Mouse (Mus musculus): ENCODE measurements around the gene Tent5c. TPM values are rescaled to one million over a fixed set of nuclear protein-coding genes. Genes with fewer than 3 reads are reported as not detected.

Tent5c gene
- polyA plus RNA-seq, 2 experiments: 44.1 to 73.8 TPM

GRCm38 (mm10) chr3:100533429-100533828 is 44.3 kb upstream of the Tent5c start:
- peaks cover 16 to 20% of the 10 kb centered on the region in 2 experiments for H3K4me1 ChIP-seq (replicated peaks; ENCODE audit: control insufficient read depth in 2 of 2, insufficient read depth in 2 of 2, low read length in 1 of 2)
- no peaks in the 10 kb centered on the region for H3K36me3 ChIP-seq (replicated peaks; ENCODE audit: control insufficient read depth, insufficient read depth, low read depth)
- TF ChIP-seq EP300 (IDR thresholded peaks at IDR 0.05; ENCODE audit: low read depth) (peak; percentile 59), CTCF (IDR thresholded peaks at IDR 0.05; ENCODE audit: low read depth) (peak; percentile 34)
- ATAC-seq (ENCODE audit: insufficient read depth) (peak; percentile 94), DNase-seq (ENCODE audit: low read depth in 3 of 3, low spot score in 3 of 3) (peak; percentile 41 to 62 (median 48))
- H3K27ac ChIP-seq: peak overlapping the region; percentile 19; the same call in 1 of the 2 replicates
- H3K27me3 ChIP-seq (ENCODE audit: control insufficient read depth, insufficient read depth, low read length): no peaks in the 10 kb centered on the region; the same call in 1 of the 2 replicates
- H3K4me3 ChIP-seq (ENCODE audit: insufficient read depth in 1 of 2, low read depth in 2 of 2, low read length in 2 of 2): no peak overlapping the region
- H3K9me3 ChIP-seq (ENCODE audit: control insufficient read depth, low read length): no peaks in the 10 kb centered on the region
- peak overlapping the region; percentile 25 for H3K4me2 ChIP-seq (ENCODE audit: low read depth)
- peak overlapping the region; percentile 20; the same call in 1 of the 2 replicates for H3K9ac ChIP-seq (replicated peaks)

- no peak overlapping the region for H3K4me3 ChIP-seq (ENCODE audit: insufficient read depth in 1 of 2, low read depth in 2 of 2, low read length in 2 of 2)
- H3K9ac ChIP-seq (replicated peaks): no peak overlapping the region
- no peaks in the 10 kb centered on the region for H3K36me3 ChIP-seq (replicated peaks; ENCODE audit: control insufficient read depth, insufficient read depth, low read depth)
- no peaks in the 10 kb centered on the region for H3K9me3 ChIP-seq (ENCODE audit: control insufficient read depth, low read length)
- TF ChIP-seq CTCF (IDR thresholded peaks at IDR 0.05; ENCODE audit: low read depth): no peak
- no peak for TF ChIP-seq EP300 (IDR thresholded peaks at IDR 0.05; ENCODE audit: low read depth)
- H3K4me2 ChIP-seq (ENCODE audit: low read depth): no peak overlapping the region
- WGBS (ENCODE audit: insufficient replicate concordance): 67% methylated on average over 5 of the region's 5 CpGs
- DNase-seq (ENCODE audit: low read depth in 3 of 3, low spot score in 3 of 3) (no peak), ATAC-seq (ENCODE audit: insufficient read depth) (no peak)
- H3K27me3 ChIP-seq (ENCODE audit: control insufficient read depth, insufficient read depth, low read length): no peaks in the 10 kb centered on the region; the same call in 1 of the 2 replicates
- peaks cover 16 to 20% of the 10 kb centered on the region in 2 experiments for H3K4me1 ChIP-seq (replicated peaks; ENCODE audit: control insufficient read depth in 2 of 2, insufficient read depth in 2 of 2, low read length in 1 of 2)
- H3K27ac ChIP-seq: no peak overlapping the region
Observed at GRCm38 (mm10) chr3:100530919-100531318, 41.8 kb upstream of the Tent5c start.

GRCm38 (mm10) chr3:100530244-100530788 is 41.2 kb upstream of the Tent5c start:
- TF ChIP-seq CTCF (IDR thresholded peaks at IDR 0.05; ENCODE audit: low read depth) (no peak), EP300 (IDR thresholded peaks at IDR 0.05; ENCODE audit: low read depth) (no peak)
- Histone ChIP-seq H3K9me3 (ENCODE audit: control insufficient read depth, low read length) (no peaks in the 10 kb centered on the region), H3K4me1 (replicated peaks; ENCODE audit: control insufficient read depth in 2 of 2, insufficient read depth in 2 of 2, low read length in 1 of 2) (peaks cover 16 to 20% of the 10 kb centered on the region in 2 experiments), H3K4me3 (ENCODE audit: insufficient read depth in 1 of 2, low read depth in 2 of 2, low read length in 2 of 2) (no peak overlapping the region), H3K9ac (replicated peaks) (no peak overlapping the region), H3K4me2 (ENCODE audit: low read depth) (no peak overlapping the region), H3K36me3 (replicated peaks; ENCODE audit: control insufficient read depth, insufficient read depth, low read depth) (no peaks in the 10 kb centered on the region), H3K27ac (no peak overlapping the region), H3K27me3 (ENCODE audit: control insufficient read depth, insufficient read depth, low read length) (no peaks in the 10 kb centered on the region)
- no peak for ATAC-seq (ENCODE audit: insufficient read depth)
- 35% methylated on average over 7 of the region's 7 CpGs for WGBS (ENCODE audit: insufficient replicate concordance)
- no peak for DNase-seq (ENCODE audit: low read depth in 3 of 3, low spot score in 3 of 3)

GRCm38 (mm10) chr3:100522671-100523070 is 33.5 kb upstream of the Tent5c start:
- no peak overlapping the region for H3K4me2 ChIP-seq (ENCODE audit: low read depth)
- ATAC-seq (ENCODE audit: insufficient read depth): no peak
- TF ChIP-seq CTCF (IDR thresholded peaks at IDR 0.05; ENCODE audit: low read depth) (no peak), EP300 (IDR thresholded peaks at IDR 0.05; ENCODE audit: low read depth) (no peak)
- no peak overlapping the region for H3K27ac ChIP-seq
- no peaks in the 10 kb centered on the region for H3K4me1 ChIP-seq (replicated peaks; ENCODE audit: control insufficient read depth in 2 of 2, insufficient read depth in 2 of 2, low read length in 1 of 2)
- WGBS (ENCODE audit: insufficient replicate concordance): 64% methylated on average over 7 of the region's 7 CpGs
- DNase-seq (ENCODE audit: low read depth in 3 of 3, low spot score in 3 of 3): no peak
- no peaks in the 10 kb centered on the region for H3K27me3 ChIP-seq (ENCODE audit: control insufficient read depth, insufficient read depth, low read length)
- no peaks in the 10 kb centered on the region for H3K9me3 ChIP-seq (ENCODE audit: control insufficient read depth, low read length)
- H3K36me3 ChIP-seq (replicated peaks; ENCODE audit: control insufficient read depth, insufficient read depth, low read depth): no peaks in the 10 kb centered on the region
- no peak overlapping the region for H3K4me3 ChIP-seq (ENCODE audit: insufficient read depth in 1 of 2, low read depth in 2 of 2, low read length in 2 of 2)
- H3K9ac ChIP-seq (replicated peaks): no peak overlapping the region

- ATAC-seq (ENCODE audit: insufficient read depth): no peak
- no peaks in the 10 kb centered on the region for H3K27me3 ChIP-seq (ENCODE audit: control insufficient read depth, insufficient read depth, low read length)
- H3K36me3 ChIP-seq (replicated peaks; ENCODE audit: control insufficient read depth, insufficient read depth, low read depth): no peaks in the 10 kb centered on the region
- no peak overlapping the region for H3K27ac ChIP-seq
- no peak overlapping the region for H3K9ac ChIP-seq (replicated peaks)
- no peaks in the 10 kb centered on the region for H3K4me1 ChIP-seq (replicated peaks; ENCODE audit: control insufficient read depth in 2 of 2, insufficient read depth in 2 of 2, low read length in 1 of 2)
- no peaks in the 10 kb centered on the region for H3K9me3 ChIP-seq (ENCODE audit: control insufficient read depth, low read length)
- H3K4me2 ChIP-seq (ENCODE audit: low read depth): no peak overlapping the region
- TF ChIP-seq EP300 (IDR thresholded peaks at IDR 0.05; ENCODE audit: low read depth): no peak
- no peak for TF ChIP-seq CTCF (IDR thresholded peaks at IDR 0.05; ENCODE audit: low read depth)
- DNase-seq (ENCODE audit: low read depth in 3 of 3, low spot score in 3 of 3): no peak
- no peak overlapping the region for H3K4me3 ChIP-seq (ENCODE audit: insufficient read depth in 1 of 2, low read depth in 2 of 2, low read length in 2 of 2)
- WGBS (ENCODE audit: insufficient replicate concordance): 70% methylated on average over 1 of the region's 1 CpGs
Observed at GRCm38 (mm10) chr3:100521626-100522025, 32.5 kb upstream of the Tent5c start.

Data from liver, embryonic 14.5 days (tissue).